Mouse (Mus musculus) spleen, postnatal 14 days (tissue): ENCODE results near the gene Kctd7.
A peak's percentile ranks its signal among the peaks of the same experiment; 100 is the strongest.

ENCODE experiments used
- DNase-seq, 2 experiments: peaks; one replicate each; pipeline ENCODE4 v3.0.0; 2021 to 2022; ENCODE audit warnings: low spot score in 2 of 2

Kctd7 gene

GRCm38 (mm10) chr5:130143101-130143500, 1.6 kb upstream of the Kctd7 start:
- no peak for DNase-seq

GRCm38 (mm10) chr5:130143977-130144333, 706 bp upstream of the Kctd7 start:
- DNase-seq, result peak; percentile 62 to 69

GRCm38 (mm10) chr5:130145961-130146360, 1.3 kb downstream of the Kctd7 start:
- DNase-seq, result no peak

GRCm38 (mm10) chr5:130149726-130150310, 5.2 kb downstream of the Kctd7 start:
- no peak for DNase-seq

- no peak for DNase-seq
Observed at GRCm38 (mm10) chr5:130154286-130154685, 9.6 kb downstream of the Kctd7 start.

- no peak for DNase-seq
Observed at GRCm38 (mm10) chr5:130158545-130158944, 13.9 kb downstream of the Kctd7 start.

GRCm38 (mm10) chr5:130159761-130160201, 15.1 kb downstream of the Kctd7 start:
- DNase-seq, result no peak

GRCm38 (mm10) chr5:130163670-130164069, 19.0 kb downstream of the Kctd7 start:
- DNase-seq, result peak; percentile 67 to 82

DNA sequence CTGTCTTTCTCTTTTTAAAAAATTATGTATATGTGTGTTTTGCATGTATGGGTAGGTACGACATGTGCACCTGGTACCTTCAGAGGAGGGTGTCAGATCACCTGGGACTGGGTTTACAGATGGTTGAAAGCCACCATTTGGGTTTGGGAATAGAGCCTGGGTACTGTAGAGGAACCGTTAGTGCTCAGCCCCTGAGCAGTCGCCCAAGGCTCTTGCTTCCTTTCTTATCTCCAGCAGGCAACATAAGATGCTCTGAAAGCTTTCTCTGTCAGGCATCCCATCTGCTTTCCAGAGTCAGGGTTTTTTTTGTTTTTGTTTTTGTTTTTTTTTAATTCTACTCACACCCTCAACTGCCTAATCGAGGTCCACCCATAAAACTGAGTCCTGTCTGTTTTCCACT, 20.6 kb downstream of the Kctd7 start:
- DNase-seq, result no peak

DNA sequence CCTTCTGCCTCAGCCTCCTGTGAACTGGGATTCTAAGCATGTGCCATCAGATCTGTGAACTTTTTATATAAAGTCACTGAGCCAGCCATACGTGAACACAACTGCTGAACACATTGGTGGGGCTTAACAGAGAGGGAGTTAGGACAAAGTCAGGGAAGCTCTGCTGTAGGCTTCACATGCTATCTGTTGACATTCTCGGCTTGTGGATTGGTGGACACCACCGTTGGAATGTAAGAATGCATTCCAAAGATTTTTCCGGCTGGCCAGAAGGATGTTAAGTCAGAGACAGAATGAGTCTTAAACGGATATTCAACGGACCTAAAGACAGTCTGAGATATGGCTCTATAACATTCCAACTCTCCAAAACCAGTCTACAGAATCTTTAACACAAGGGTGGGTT, 24.4 kb downstream of the Kctd7 start:
- no peak for DNase-seq

DNA sequence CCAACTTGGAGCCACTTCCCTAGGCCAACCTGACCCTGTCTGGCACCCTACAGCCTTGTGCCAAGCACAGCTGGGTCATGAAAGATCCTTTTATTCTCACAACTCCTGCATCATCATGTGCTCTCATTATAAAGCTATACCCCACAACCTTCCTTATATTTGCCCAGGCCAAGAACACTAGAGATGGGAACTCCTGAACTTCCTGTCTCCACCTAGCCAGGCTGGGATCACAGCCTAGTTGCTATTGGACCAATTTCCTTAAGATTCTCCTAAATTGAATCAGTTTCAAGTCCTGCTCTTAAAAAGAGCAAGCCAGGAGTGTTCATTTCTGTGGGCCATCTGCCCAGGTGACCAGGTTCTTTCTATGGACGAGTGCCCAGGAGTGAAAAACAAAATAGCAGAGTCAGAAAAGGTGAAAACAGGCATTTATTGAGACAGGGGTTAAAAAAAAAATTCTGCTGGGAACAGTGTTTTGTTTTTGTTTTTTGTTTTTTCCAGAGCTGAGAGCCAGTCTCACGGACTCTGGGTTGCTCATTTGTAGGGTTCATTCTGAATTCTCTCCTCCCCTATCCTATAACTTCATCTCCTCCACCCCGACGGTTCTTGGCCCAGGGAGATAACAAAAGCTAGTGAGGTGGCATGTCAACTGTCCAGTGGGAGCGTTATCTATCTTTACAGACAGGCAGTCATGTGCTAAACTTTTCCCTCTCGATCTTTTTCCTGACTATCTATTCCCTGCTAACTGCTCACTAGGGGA, 26.2 kb downstream of the Kctd7 start:
- no peak for DNase-seq

DNA sequence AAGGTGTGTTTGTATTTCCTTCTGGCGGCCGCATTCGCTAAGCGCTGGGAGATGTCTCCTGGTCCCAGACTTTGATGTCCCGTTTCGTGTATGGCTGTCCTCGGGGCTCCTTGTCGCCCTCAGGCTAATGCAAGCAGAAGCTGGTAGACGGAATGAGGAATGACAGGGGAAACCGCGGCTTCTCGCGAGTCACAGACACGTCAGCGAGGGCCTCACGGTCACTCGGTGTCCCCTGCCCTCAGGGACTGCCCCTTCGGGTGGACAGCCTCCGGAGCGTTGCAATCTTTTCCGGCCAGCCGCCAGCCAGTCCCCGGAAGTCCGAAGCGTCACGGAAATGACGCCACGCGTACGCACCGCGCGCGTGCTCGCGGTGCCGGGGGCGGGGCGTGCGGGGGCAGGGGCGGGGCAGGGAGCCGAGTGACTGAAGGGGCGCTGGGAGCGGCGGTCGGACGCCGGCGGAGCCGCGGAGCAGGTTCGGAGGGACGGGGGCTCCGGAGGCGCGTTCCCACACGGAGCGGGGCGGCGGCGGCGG, 26.8 kb downstream of the Kctd7 start, which contains the start of gene Rabgef1:
Rabgef1 (plus strand) TSS at position 376 of the 532 bp plus-strand sequence.
- DNase-seq, result peak; percentile 84 to 90

DNA sequence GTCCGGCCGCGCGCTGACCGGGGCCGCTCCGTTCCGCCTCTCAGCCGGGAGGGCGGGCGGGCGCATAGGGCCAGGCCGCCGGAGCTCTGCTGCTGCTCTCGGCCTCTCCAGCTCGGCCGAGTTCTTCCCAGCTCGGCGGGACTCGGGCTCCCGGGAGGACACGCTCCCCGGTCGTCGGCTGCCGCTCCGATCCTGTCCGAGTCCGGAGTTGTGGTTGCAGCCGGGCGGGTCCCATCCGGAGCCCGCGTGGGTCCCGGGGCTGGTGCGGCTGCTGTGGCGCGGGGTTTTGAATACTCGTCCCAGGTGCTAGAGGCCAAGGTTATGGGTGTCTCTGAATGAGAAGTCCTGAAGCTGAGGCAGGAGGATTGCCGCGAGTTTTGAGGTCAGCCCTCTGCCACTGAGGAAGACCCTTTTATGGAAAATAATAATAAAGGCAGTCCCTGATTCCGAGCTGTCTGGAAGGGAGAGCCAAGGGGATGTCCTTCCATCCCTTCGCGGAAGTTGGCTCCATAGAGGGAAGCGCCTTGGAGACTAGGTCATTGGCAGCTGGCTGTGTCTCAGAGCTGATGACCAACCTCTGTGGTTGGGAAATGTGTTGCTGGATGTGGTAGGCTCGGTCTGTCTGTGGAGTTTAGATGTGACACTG, 27.4 kb downstream of the Kctd7 start:
- peak; percentile 25 to 53 for DNase-seq

DNA sequence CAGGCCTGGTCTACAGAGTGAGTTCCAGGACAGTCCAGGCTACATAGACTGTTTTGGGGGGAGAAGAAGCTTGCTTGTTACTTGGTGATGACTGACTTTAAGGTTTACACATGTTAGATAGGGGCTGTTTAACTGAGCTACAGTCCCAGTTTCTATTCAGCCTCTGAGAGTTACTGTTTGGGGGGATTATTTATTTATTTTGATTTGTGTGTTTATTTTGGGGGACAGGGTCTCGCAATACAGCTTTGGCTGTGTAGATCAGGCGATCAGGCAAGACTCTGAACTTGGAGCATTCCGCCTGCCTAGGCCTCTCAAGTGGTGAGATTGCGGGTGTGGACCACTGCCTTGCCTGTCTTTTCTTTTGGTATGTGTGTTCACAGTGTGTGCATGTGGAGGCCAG, 28.4 kb downstream of the Kctd7 start:
- no peak for DNase-seq

DNA sequence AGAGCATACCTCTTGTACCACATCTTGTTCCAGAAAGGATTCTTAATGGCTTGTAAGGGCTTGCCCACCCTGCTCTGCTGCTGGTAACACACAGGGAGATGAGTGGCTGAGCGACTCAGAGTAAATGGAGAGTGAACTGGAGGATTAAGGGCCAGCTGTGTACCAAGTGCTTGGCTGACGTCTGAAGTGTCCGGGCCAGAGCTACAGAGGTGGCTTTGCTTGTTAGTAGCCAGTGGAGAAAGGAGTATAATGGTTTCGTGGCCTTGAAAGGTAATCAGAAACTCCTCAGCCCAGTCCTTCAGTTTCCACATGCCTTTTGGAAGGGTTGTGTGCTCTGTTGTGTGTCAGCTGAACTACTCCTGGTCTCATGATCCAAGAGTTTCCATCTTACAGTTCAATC, 33.2 kb downstream of the Kctd7 start:
- no peak for DNase-seq

DNA sequence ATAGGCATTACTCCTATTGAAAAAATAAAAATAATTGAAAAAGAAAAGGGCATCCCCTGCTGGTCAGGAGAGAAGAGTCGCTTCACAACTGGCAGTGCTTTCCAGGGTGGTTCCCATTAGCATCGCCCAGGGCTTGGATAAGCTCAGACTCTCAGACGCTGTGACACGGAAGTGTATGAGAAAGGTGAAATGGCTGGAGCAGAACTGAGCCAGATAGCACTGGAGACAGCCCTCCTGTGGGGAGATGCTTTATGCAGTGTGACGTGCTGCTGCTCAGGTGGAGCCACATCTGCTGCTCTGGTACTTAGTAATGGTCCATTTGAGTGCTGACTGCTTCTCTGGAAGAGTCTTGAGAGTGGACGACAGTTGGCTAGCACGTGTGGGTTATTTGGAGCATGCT, 35.7 kb downstream of the Kctd7 start:
- DNase-seq, result no peak

- DNase-seq, result no peak
Observed at GRCm38 (mm10) chr5:130181740-130182540, 37.3 kb downstream of the Kctd7 start.

DNA sequence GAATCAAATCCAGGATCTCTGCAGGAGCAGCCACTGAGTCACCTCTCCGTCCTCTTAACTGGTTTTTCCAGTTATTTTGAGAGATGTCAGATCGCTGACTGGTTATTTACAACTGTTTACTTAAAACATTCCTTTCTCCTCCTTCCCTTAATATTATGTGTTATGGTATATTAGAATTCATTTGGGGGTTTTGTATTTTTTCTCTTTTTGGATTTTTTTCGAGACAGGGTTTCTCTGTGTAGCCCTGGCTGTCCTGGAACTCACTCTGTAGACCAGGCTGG, 37.8 kb downstream of the Kctd7 start:
- DNase-seq, result no peak

DNA sequence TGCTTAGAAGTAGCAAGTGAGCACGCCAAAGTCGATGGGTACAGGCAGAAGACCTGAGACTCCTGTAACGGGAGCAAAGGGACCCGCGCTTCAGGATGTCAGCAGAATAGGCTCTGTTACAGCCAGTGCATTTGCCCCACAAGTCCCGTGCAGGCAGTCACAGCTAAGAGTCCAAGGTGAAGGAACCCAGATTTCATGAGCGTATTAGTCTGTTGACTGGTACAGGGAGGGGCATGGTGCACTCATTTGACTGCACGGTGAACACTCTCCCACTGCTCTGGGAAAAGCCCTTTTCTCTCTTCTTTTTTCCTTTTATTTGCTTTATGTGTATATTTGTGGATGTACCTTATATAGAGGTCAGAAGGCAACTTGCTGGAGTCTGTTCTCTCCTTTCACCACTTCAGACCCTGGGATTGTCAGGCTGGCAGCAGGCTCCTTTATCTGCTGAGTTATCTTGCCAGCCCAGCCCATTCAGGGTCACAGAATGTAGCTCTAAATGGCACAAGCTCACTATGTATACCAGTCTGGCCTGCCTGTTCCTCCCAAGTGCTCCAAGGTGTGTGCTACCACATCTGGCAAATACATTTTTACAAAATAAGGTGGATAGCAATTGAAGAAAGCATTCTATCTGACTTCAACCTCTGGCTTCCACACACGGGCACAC, 39.7 kb downstream of the Kctd7 start:
- no peak for DNase-seq

DNA sequence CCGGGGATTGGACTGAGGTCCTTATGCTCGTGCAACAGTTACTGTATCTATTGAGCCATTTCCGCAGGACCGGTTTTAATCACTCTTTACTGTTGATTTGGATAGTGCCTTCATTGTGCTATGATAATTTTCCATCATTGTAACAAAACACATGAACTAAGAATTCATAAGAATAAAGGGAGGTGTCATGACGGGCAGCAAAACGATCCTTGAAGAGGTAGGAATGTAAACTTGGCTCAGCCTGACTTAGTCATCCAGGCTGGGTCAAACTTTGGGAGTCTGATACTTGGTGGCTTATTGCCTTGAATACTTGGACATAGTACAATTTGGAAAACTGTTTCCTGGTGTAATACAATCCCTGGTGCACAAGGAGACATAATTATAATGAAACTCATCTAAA, 40.7 kb downstream of the Kctd7 start:
- no peak for DNase-seq

DNA sequence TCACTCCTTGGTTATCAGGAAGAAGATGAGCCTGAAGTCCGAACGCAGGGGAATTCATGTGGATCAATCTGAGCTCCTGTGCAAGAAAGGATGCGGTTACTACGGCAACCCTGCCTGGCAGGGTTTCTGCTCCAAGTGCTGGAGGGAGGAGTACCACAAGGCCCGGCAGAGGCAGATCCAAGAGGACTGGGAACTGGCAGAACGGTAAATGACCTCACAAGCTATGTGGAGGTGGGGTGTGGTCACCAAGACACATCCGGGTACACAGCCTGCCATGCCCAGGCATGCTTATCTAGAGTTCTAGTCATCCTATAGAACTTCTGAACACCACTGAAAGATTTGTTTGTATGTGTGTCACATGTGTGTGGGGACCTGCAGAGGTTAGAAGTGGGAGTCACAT, 42.7 kb downstream of the Kctd7 start:
- no peak for DNase-seq

DNA sequence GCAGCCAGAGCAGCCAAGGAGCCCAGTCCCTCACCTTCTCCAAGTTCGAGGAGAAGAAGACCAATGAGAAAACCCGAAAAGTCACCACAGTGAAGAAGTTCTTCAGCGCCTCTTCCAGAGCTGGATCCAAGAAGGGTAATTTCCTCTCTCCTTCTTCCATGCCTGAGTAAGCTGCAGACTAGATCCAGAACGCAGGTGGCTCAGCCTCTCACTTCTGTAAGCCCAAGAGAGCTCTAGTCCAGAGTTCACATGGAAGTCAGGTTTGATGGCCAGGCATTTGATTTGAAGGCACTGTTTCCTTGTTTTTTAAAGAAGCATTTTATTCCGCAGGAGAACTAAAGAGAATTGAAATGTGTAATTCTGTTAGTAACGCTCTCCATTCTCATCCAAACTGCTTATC, 46.2 kb downstream of the Kctd7 start:
- no peak for DNase-seq
